Mouse (Mus musculus): ENCODE measurements around the gene Hint2. TPM values are rescaled to one million over a fixed set of nuclear protein-coding genes. Genes with fewer than 3 reads are reported as not detected.
A peak's percentile ranks its signal among the peaks of the same experiment; 100 is the strongest.

Hint2 gene
- 18.9 and 26.7 TPM in 2 replicates for total RNA-seq (2015; ENCODE audit: low replicate concordance)
- 6.5 and 12.0 TPM in 2 replicates for total RNA-seq (2017; ENCODE audit: low replicate concordance)

GRCm38 (mm10) chr4:43656339-43657109 lies at the start of gene Hint2:
Gene Hint2 (minus strand): TSS chr4:43656466.
- ATAC-seq (replicated peaks; ENCODE audit: low FRiP score, poor library complexity, severe bottlenecking), result peak; percentile 96

GRCm38 (mm10) chr4:43705991-43706390 lies 49.7 kb upstream of the Hint2 start:
- no peak for ATAC-seq (replicated peaks; ENCODE audit: low FRiP score, poor library complexity, severe bottlenecking)

- ATAC-seq (replicated peaks; ENCODE audit: low FRiP score, poor library complexity, severe bottlenecking), result no peak
Measured at GRCm38 (mm10) chr4:43703851-43704250, 47.6 kb upstream of the Hint2 start.

- ATAC-seq (replicated peaks; ENCODE audit: low FRiP score, poor library complexity, severe bottlenecking), result no peak
Measured at GRCm38 (mm10) chr4:43703439-43703838, 47.2 kb upstream of the Hint2 start.

- ATAC-seq (replicated peaks; ENCODE audit: low FRiP score, poor library complexity, severe bottlenecking), result no peak
Measured at GRCm38 (mm10) chr4:43700707-43701106, 44.4 kb upstream of the Hint2 start, which contains the start of gene Olfr70. Gene Olfr70 (minus strand): TSS chr4:43700807.

- ATAC-seq (replicated peaks; ENCODE audit: low FRiP score, poor library complexity, severe bottlenecking), result no peak
Measured at GRCm38 (mm10) chr4:43696561-43696960, 40.3 kb upstream of the Hint2 start.

GRCm38 (mm10) chr4:43695249-43695671 lies 39.0 kb upstream of the Hint2 start:
- ATAC-seq (replicated peaks; ENCODE audit: low FRiP score, poor library complexity, severe bottlenecking), result no peak

- no peak for ATAC-seq (replicated peaks; ENCODE audit: low FRiP score, poor library complexity, severe bottlenecking)
Measured at GRCm38 (mm10) chr4:43694439-43695248, 38.4 kb upstream of the Hint2 start.

GRCm38 (mm10) chr4:43693806-43694241 lies 37.6 kb upstream of the Hint2 start:
- no peak for ATAC-seq (replicated peaks; ENCODE audit: low FRiP score, poor library complexity, severe bottlenecking)

- no peak for ATAC-seq (replicated peaks; ENCODE audit: low FRiP score, poor library complexity, severe bottlenecking)
Measured at GRCm38 (mm10) chr4:43691026-43691425, 34.8 kb upstream of the Hint2 start.

GRCm38 (mm10) chr4:43690021-43690420 lies 33.8 kb upstream of the Hint2 start:
- ATAC-seq (replicated peaks; ENCODE audit: low FRiP score, poor library complexity, severe bottlenecking), result no peak

- ATAC-seq (replicated peaks; ENCODE audit: low FRiP score, poor library complexity, severe bottlenecking), result no peak
Measured at GRCm38 (mm10) chr4:43679416-43680043, 23.3 kb upstream of the Hint2 start.

- no peak for ATAC-seq (replicated peaks; ENCODE audit: low FRiP score, poor library complexity, severe bottlenecking)
Measured at GRCm38 (mm10) chr4:43678541-43678940, 22.3 kb upstream of the Hint2 start.

GRCm38 (mm10) chr4:43675608-43676007 lies 19.3 kb upstream of the Hint2 start:
- no peak for ATAC-seq (replicated peaks; ENCODE audit: low FRiP score, poor library complexity, severe bottlenecking)

GRCm38 (mm10) chr4:43674974-43675373 lies 18.7 kb upstream of the Hint2 start:
- ATAC-seq (replicated peaks; ENCODE audit: low FRiP score, poor library complexity, severe bottlenecking), result no peak

GRCm38 (mm10) chr4:43673703-43674102 lies 17.4 kb upstream of the Hint2 start:
- ATAC-seq (replicated peaks; ENCODE audit: low FRiP score, poor library complexity, severe bottlenecking), result no peak

GRCm38 (mm10) chr4:43672070-43672469 lies 15.8 kb upstream of the Hint2 start:
- ATAC-seq (replicated peaks; ENCODE audit: low FRiP score, poor library complexity, severe bottlenecking), result no peak

- ATAC-seq (replicated peaks; ENCODE audit: low FRiP score, poor library complexity, severe bottlenecking), result peak; percentile 41
Measured at GRCm38 (mm10) chr4:43669428-43669794, 13.1 kb upstream of the Hint2 start.

GRCm38 (mm10) chr4:43668782-43669427 lies 12.6 kb upstream of the Hint2 start, which contains the start of the genes Tmem8b and Fam221b:
Gene Tmem8b (plus strand): TSS chr4:43668971.
Gene Fam221b (minus strand): TSS chr4:43669145.
- ATAC-seq (replicated peaks; ENCODE audit: low FRiP score, poor library complexity, severe bottlenecking), result peak; percentile 98

- no peak for ATAC-seq (replicated peaks; ENCODE audit: low FRiP score, poor library complexity, severe bottlenecking)
Measured at GRCm38 (mm10) chr4:43666412-43666811, 10.1 kb upstream of the Hint2 start.
